Mouse (Mus musculus) liver, postnatal 0 days (tissue): ENCODE measurements around the gene Olfr1101. TPM values are rescaled to one million over a fixed set of nuclear protein-coding genes. Genes with fewer than 3 reads are reported as not detected.

Experiments used
- ATAC-seq: fragments of 200-750 bp; cut with Nextera tagmentation; 2 replicates; pipeline ENCODE4 v1.8.0; 2017; ENCODE audit warnings: mild to moderate bottlenecking, moderate library complexity
- DNase-seq: peaks from one replicate; pipeline ENCODE4 v3.0.0-alpha.2; 2016
- H3K27ac ChIP-seq: fragments of 300-500 bp; sonication (generic); 2 replicates; pipeline ENCODE4 v1.5.1; 2014; ENCODE audit warnings: antibody characterized with exemption, moderate library complexity, mild to moderate bottlenecking, low read depth
- H3K27me3 ChIP-seq: fragments of 300-500 bp; sonication (generic); 2 replicates; pipeline ENCODE4 v1.6.1; 2014; ENCODE audit warnings: low read length, control low read depth, mixed read lengths; ENCODE audit not compliant: insufficient read depth
- H3K36me3 ChIP-seq: fragments of 300-500 bp; sonication (generic); replicated peaks from 2 replicates; pipeline ENCODE4 v1.6.1; 2014; ENCODE audit warnings: mild to moderate bottlenecking, control low read depth, low read length, moderate library complexity, mixed read lengths; ENCODE audit not compliant: insufficient read depth
- H3K4me1 ChIP-seq: fragments of 300-500 bp; sonication (generic); 2 replicates; pipeline ENCODE4 v1.6.1; 2014; ENCODE audit warnings: antibody characterized with exemption, mild to moderate bottlenecking, control low read depth; ENCODE audit not compliant: insufficient read depth
- H3K4me2 ChIP-seq: fragments of 300-500 bp; sonication (generic); 2 replicates; pipeline ENCODE4 v1.6.1; 2014; ENCODE audit warnings: low read depth, mild to moderate bottlenecking, low read length, moderate library complexity, mixed read lengths
- H3K4me3 ChIP-seq: fragments of 300-500 bp; sonication (generic); 2 replicates; pipeline ENCODE4 v1.5.1; 2014; ENCODE audit warnings: low read depth, low read length
- H3K9ac ChIP-seq: fragments of 300-500 bp; sonication (generic); replicated peaks from 2 replicates; pipeline ENCODE4 v1.6.1; 2014; ENCODE audit warnings: mild to moderate bottlenecking, moderate library complexity
- H3K9me3 ChIP-seq: fragments of 300-500 bp; sonication (generic); 2 replicates; pipeline ENCODE4 v1.6.1; 2016; ENCODE audit warnings: mild to moderate bottlenecking, control low read depth, low read length, mixed read lengths
- CTCF ChIP-seq: sonication (generic); IDR thresholded peaks from 2 replicates; pipeline ENCODE4 v1.5.1; 2016; ENCODE audit warnings: antibody characterized with exemption, low read depth
- EP300 ChIP-seq: IDR thresholded peaks from 2 replicates; pipeline ENCODE4 v1.6.1; 2016; ENCODE audit warnings: antibody characterized with exemption, low read depth, mild to moderate bottlenecking
- WGBS: fragments of 180-500 bp; shearing (Covaris S2); extraction: QIAGEN DNeasy Blood & Tissue Kit; methylation state at CpG from one replicate; pipeline ENCODE4 v1.1.7; 2014; ENCODE audit not compliant: insufficient replicate concordance; 5-methylcytosine and 5-hydroxymethylcytosine counted together
- polyA plus RNA-seq: library from polyadenylated mRNA; unstranded; fragments of >200 nt; fragmentation: Nextera tagmentation; extraction: Ambion mirVana; gene quantifications from 2 replicates; pipeline ENCODE4 v1.2.1, GENCODE M21; 2015

Gene Olfr1101
- polyA plus RNA-seq, result not detected in 2 replicates

GRCm38 (mm10) chr2:86991121-86991520 is at the start of gene Olfr1101:
TSS of gene Olfr1101 (minus strand) at chr2:86991221.
- no peak within 1 kb of the TSS for H3K9ac ChIP-seq
- ATAC-seq (no peak), DNase-seq (no peak)
- TF ChIP-seq CTCF (no peak), EP300 (no peak)
- no peak within 1 kb of the TSS for H3K27ac ChIP-seq
- no peaks in the 10 kb centered on the region for H3K36me3 ChIP-seq
- no peak within 1 kb of the TSS for H3K4me3 ChIP-seq
- 74% methylated on average over 3 of the region's 3 CpGs for WGBS
- no peaks in the 10 kb centered on the region for H3K27me3 ChIP-seq
- no peak within 1 kb of the TSS for H3K4me2 ChIP-seq
- H3K4me1 ChIP-seq, result no peaks in the 10 kb centered on the region
- no peaks in the 10 kb centered on the region for H3K9me3 ChIP-seq

GRCm38 (mm10) chr2:87036431-87036830 is 45.4 kb upstream of the Olfr1101 start, which contains the start of gene Olfr1105:
TSS of gene Olfr1105 (minus strand) at chr2:87036531.
- ATAC-seq (no peak), DNase-seq (no peak)
- Histone ChIP-seq H3K9ac (no peak within 1 kb of the TSS), H3K9me3 (no peaks in the 10 kb centered on the region), H3K27ac (no peak within 1 kb of the TSS), H3K4me3 (no peak within 1 kb of the TSS), H3K4me2 (no peak within 1 kb of the TSS), H3K27me3 (no peaks in the 10 kb centered on the region), H3K4me1 (no peaks in the 10 kb centered on the region), H3K36me3 (no peaks in the 10 kb centered on the region)
- TF ChIP-seq EP300 (no peak), CTCF (no peak)

GRCm38 (mm10) chr2:87026980-87027379 is 36.0 kb upstream of the Olfr1101 start, which contains the start of gene Olfr1104:
TSS of gene Olfr1104 (minus strand) at chr2:87027080.
- Histone ChIP-seq H3K9me3 (no peaks in the 10 kb centered on the region), H3K4me3 (no peak within 1 kb of the TSS), H3K4me1 (no peaks in the 10 kb centered on the region), H3K4me2 (no peak within 1 kb of the TSS), H3K9ac (no peak within 1 kb of the TSS), H3K27ac (no peak within 1 kb of the TSS), H3K36me3 (no peaks in the 10 kb centered on the region), H3K27me3 (no peaks in the 10 kb centered on the region)
- ATAC-seq, result no peak
- TF ChIP-seq CTCF, result no peak
- TF ChIP-seq EP300, result no peak
- 70% methylated on average over 1 of the region's 1 CpGs for WGBS
- DNase-seq, result no peak

- TF ChIP-seq EP300, result no peak
- no peak for TF ChIP-seq CTCF
- Histone ChIP-seq H3K36me3 (no peaks in the 10 kb centered on the region), H3K9me3 (no peaks in the 10 kb centered on the region; the same call in 1 of the 2 replicates), H3K27ac (no peak within 1 kb of the TSS), H3K9ac (no peak within 1 kb of the TSS), H3K4me3 (no peak within 1 kb of the TSS), H3K4me1 (no peaks in the 10 kb centered on the region), H3K4me2 (no peak within 1 kb of the TSS), H3K27me3 (no peaks in the 10 kb centered on the region)
- DNase-seq (no peak), ATAC-seq (no peak)
Observed at GRCm38 (mm10) chr2:86998098-86998497, 7.1 kb upstream of the Olfr1101 start, which contains the start of gene Olfr1102. TSS of gene Olfr1102 (plus strand) at chr2:86998398.

- WGBS, result 65% methylated on average over 3 of the region's 3 CpGs
- Histone ChIP-seq H3K27me3 (no peaks in the 10 kb centered on the region), H3K4me2 (no peak within 1 kb of the TSS), H3K27ac (no peak within 1 kb of the TSS), H3K4me1 (no peaks in the 10 kb centered on the region), H3K9ac (no peak within 1 kb of the TSS), H3K4me3 (no peak within 1 kb of the TSS), H3K9me3 (no peaks in the 10 kb centered on the region), H3K36me3 (no peaks in the 10 kb centered on the region)
- no peak for ATAC-seq
- TF ChIP-seq CTCF, result no peak
- no peak for TF ChIP-seq EP300
- DNase-seq, result no peak
Observed at GRCm38 (mm10) chr2:86979854-86980253, 11.2 kb downstream of the Olfr1101 start, which contains the start of gene Olfr1100. TSS of gene Olfr1100 (minus strand) at chr2:86979954.

GRCm38 (mm10) chr2:86960593-86960992 is 30.4 kb downstream of the Olfr1101 start, which contains the start of gene Olfr1099:
TSS of gene Olfr1099 (minus strand) at chr2:86960693.
- DNase-seq, result no peak
- Histone ChIP-seq H3K4me2 (no peak within 1 kb of the TSS), H3K4me3 (no peak within 1 kb of the TSS), H3K9ac (no peak within 1 kb of the TSS), H3K36me3 (no peaks in the 10 kb centered on the region), H3K27me3 (no peaks in the 10 kb centered on the region), H3K9me3 (no peaks in the 10 kb centered on the region), H3K4me1 (no peaks in the 10 kb centered on the region), H3K27ac (no peak within 1 kb of the TSS)
- WGBS, result 65% methylated on average over 1 of the region's 1 CpGs
- no peak for TF ChIP-seq EP300
- TF ChIP-seq CTCF, result no peak
- no peak for ATAC-seq

Other genes with a start within 250 kb of the Olfr1101 start
- not detected in 2 replicates for gene Olfr1090, start 232.2 kb downstream of the Olfr1101 start, polyA plus RNA-seq
- not detected in 2 replicates for gene Olfr1093, start 208.7 kb downstream of the Olfr1101 start, polyA plus RNA-seq
- gene Olfr141, start 181.2 kb downstream of the Olfr1101 start, polyA plus RNA-seq, result not detected in 2 replicates
- gene Olfr1094, start 166.6 kb downstream of the Olfr1101 start, polyA plus RNA-seq, result not detected in 2 replicates
- gene Olfr1095, start 139.5 kb downstream of the Olfr1101 start, polyA plus RNA-seq, result not detected in 2 replicates
- gene Gm13723, start 116.4 kb downstream of the Olfr1101 start, polyA plus RNA-seq, result not detected in 2 replicates
- gene Olfr1097, start 99.0 kb downstream of the Olfr1101 start, polyA plus RNA-seq, result not detected in 2 replicates
- gene Olfr1098, start 66.7 kb downstream of the Olfr1101 start, polyA plus RNA-seq, result not detected in 2 replicates
- gene Olfr1099, start 30.5 kb downstream of the Olfr1101 start, polyA plus RNA-seq, result not detected in 2 replicates
- gene Olfr1100, start 11.3 kb downstream of the Olfr1101 start, polyA plus RNA-seq, result not detected in 2 replicates
- not detected in 2 replicates for gene Olfr1102, start 7.2 kb upstream of the Olfr1101 start, polyA plus RNA-seq
- gene Olfr1104, start 35.9 kb upstream of the Olfr1101 start, polyA plus RNA-seq, result not detected in 2 replicates
- not detected in 2 replicates for gene Olfr1105, start 45.3 kb upstream of the Olfr1101 start, polyA plus RNA-seq
- gene Olfr1106, start 61.1 kb upstream of the Olfr1101 start, polyA plus RNA-seq, result not detected in 2 replicates
- not detected in 2 replicates for gene Olfr1107, start 84.6 kb upstream of the Olfr1101 start, polyA plus RNA-seq
- gene Olfr1109, start 104.8 kb upstream of the Olfr1101 start, polyA plus RNA-seq, result not detected in 2 replicates
- gene Olfr259, start 123.3 kb upstream of the Olfr1101 start, polyA plus RNA-seq, result not detected in 2 replicates
- not detected in 2 replicates for gene Olfr1110, start 149.1 kb upstream of the Olfr1101 start, polyA plus RNA-seq
- gene Olfr1111, start 161.4 kb upstream of the Olfr1101 start, polyA plus RNA-seq, result not detected in 2 replicates
- not detected in 2 replicates for gene Olfr1112, start 196.6 kb upstream of the Olfr1101 start, polyA plus RNA-seq
- gene Olfr1113, start 217.7 kb upstream of the Olfr1101 start, polyA plus RNA-seq, result not detected in 2 replicates